Mouse (Mus musculus): ENCODE measurements around the gene Trmt44.
A peak's percentile ranks its signal among the peaks of the same experiment; 100 is the strongest.

- peak; percentile 61 for TF ChIP-seq POLR2A (IDR thresholded peaks at IDR 0.05; ENCODE audit: control insufficient read depth, low read depth, low read length)
- no peak for TF ChIP-seq CTCF (IDR thresholded peaks at IDR 0.05; ENCODE audit: control insufficient read depth, insufficient read depth, insufficient replicate concordance, low read depth, low read length)
Observed at GRCm38 (mm10) chr5:35582445-35583220, 7.8 kb upstream of the Trmt44 start, which contains the start of gene Acox3.
